Comparison of ENCODE assay signal across 8 mouse cellular contexts in genomic region chr19:44280755-44281154, GRCm38 (mm10). TPM values are rescaled to one million over a fixed set of nuclear protein-coding genes. Genes with fewer than 3 reads are reported as not detected.
A peak's percentile ranks its signal among the peaks of the same experiment; 100 is the strongest.
DNase-seq lines count a peak whose midpoint lies in the region; ATAC-seq and TF ChIP-seq lines count a peak whose summit lies in the region.

No protein-coding gene starts in this region.

- peak overlapping the region; percentile 28; the same call in 1 of the 2 replicates for H3K9ac ChIP-seq in intestine, embryonic 15.5 days
- H3K9ac ChIP-seq in lung, postnatal 0 days (replicated peaks; ENCODE audit: low read depth) = no peak overlapping the region

- WGBS in intestine, embryonic 15.5 days = 11% methylated on average over 6 of the region's 6 CpGs
- WGBS in lung, postnatal 0 days = 1% methylated on average over 6 of the region's 6 CpGs
- WGBS in thymus, adult 2 months = 3% methylated on average over 6 of the region's 6 CpGs

- no peaks in the 10 kb centered on the region for H3K27me3 ChIP-seq in intestine, embryonic 15.5 days (replicated peaks)
- H3K27me3 ChIP-seq in lung, postnatal 0 days (replicated peaks; ENCODE audit: insufficient read depth, low read length) = no peaks in the 10 kb centered on the region
- H3K27me3 ChIP-seq in thymus, adult 2 months (ENCODE audit: control insufficient read depth, insufficient read depth, low read length) = no peaks in the 10 kb centered on the region

- H3K4me2 ChIP-seq in intestine, embryonic 15.5 days (replicated peaks) = peak overlapping the region; percentile 25; the same call in 1 of the 2 replicates
- no peak overlapping the region for H3K4me2 ChIP-seq in lung, postnatal 0 days (replicated peaks; ENCODE audit: low read depth, low read length)

- TF ChIP-seq POLR2A in thymus, adult 2 months (IDR thresholded peaks at IDR 0.05; ENCODE audit: control insufficient read depth, extremely low read depth, insufficient read depth, low read length, poor library complexity) = peak; percentile 43; the same call in 1 of the 2 replicates

- no peak for TF ChIP-seq CTCF in lung, postnatal 0 days (IDR thresholded peaks at IDR 0.05)
- TF ChIP-seq CTCF in thymus, adult 2 months (IDR thresholded peaks at IDR 0.05; ENCODE audit: borderline replicate concordance, control insufficient read depth, extremely low read depth, insufficient read depth, low read length, poor library complexity) = no peak

- DNase-seq in 416B (ENCODE audit: low read depth) = peak; percentile 87
- DNase-seq in Muller cell, postnatal 12 days (ENCODE audit: inconsistent ontology term) = peak; percentile 86
- peak; percentile 70 for DNase-seq in fibroblast of lung, adult 2 months (ENCODE audit: low read depth)
- DNase-seq in lung, postnatal 0 days (ENCODE audit: low spot score) = peak; percentile 93
- peak; percentile 65 for DNase-seq in thymus, adult 2 months
- no peak for DNase-seq in gastrocnemius, adult 8-10 months (ENCODE audit: low spot score in 2 of 2)
- DNase-seq in layer of hippocampus, adult 8-10 months (ENCODE audit: low spot score in 2 of 2) = no peak

- H3K9me3 ChIP-seq in intestine, embryonic 15.5 days = no peaks in the 10 kb centered on the region
- H3K9me3 ChIP-seq in lung, postnatal 0 days (ENCODE audit: low read length) = no peaks in the 10 kb centered on the region

- peaks cover 37% of the 10 kb centered on the region for H3K4me1 ChIP-seq in intestine, embryonic 15.5 days (replicated peaks)
- H3K4me1 ChIP-seq in lung, postnatal 0 days (ENCODE audit: insufficient read depth, low read depth, low read length) = peaks cover 37% of the 10 kb centered on the region
- peaks cover 44% of the 10 kb centered on the region for H3K4me1 ChIP-seq in thymus, adult 2 months (replicated peaks; ENCODE audit: control insufficient read depth, insufficient read depth, low read length)

- no peak overlapping the region for H3K4me3 ChIP-seq in intestine, embryonic 15.5 days (replicated peaks)
- no peak overlapping the region for H3K4me3 ChIP-seq in lung, postnatal 0 days (ENCODE audit: low read depth, low read length)
- peak overlapping the region; percentile 30 for H3K4me3 ChIP-seq in thymus, adult 2 months (ENCODE audit: control insufficient read depth, insufficient read depth, low read length)

- peak; percentile 61; the same call in 1 of the 2 replicates for TF ChIP-seq EP300 in lung, postnatal 0 days (IDR thresholded peaks at IDR 0.05)

- ATAC-seq in intestine, embryonic 15.5 days = no peak
- peak; percentile 7 for ATAC-seq in lung, postnatal 0 days

- H3K27ac ChIP-seq in intestine, embryonic 15.5 days = peak overlapping the region; percentile 88
- peak overlapping the region; percentile 83 for H3K27ac ChIP-seq in lung, postnatal 0 days (ENCODE audit: low read length)
- H3K27ac ChIP-seq in thymus, adult 2 months (ENCODE audit: control insufficient read depth, insufficient read depth, low read length) = peak overlapping the region; percentile 99

- H3K36me3 ChIP-seq in intestine, embryonic 15.5 days = no peaks in the 10 kb centered on the region
- no peaks in the 10 kb centered on the region for H3K36me3 ChIP-seq in lung, postnatal 0 days (ENCODE audit: insufficient read depth, low read length)
- no peaks in the 10 kb centered on the region for H3K36me3 ChIP-seq in thymus, adult 2 months (ENCODE audit: control insufficient read depth, insufficient read depth, low read length)

RNA-seq across cellular contexts. Expression of gene Scd2, which starts 12.7 kb away (rescaled TPM):
- polyA plus RNA-seq in intestine, embryonic 15.5 days (2015; fragmentation: Nextera tagmentation; extraction: Ambion mirVana) = 417 and 432 TPM in 2 replicates
- polyA plus RNA-seq in lung, postnatal 0 days (2015; fragmentation: Nextera tagmentation; extraction: Ambion mirVana) = 99.3 and 118 TPM in 2 replicates
- polyA plus RNA-seq in thymus, adult 2 months (2012; rRNA removed) = 261 and 320 TPM in 2 replicates
- 1 to 10 TPM; 3.7 to 7.8 (median 7.1) TPM for total RNA-seq in gastrocnemius, adult 8-10 months (2022)
- total RNA-seq in layer of hippocampus, adult 8-10 months (2022) = 100 to 1,000 TPM; 662 to 773 (median 703) TPM

RNA-seq across cellular contexts. Expression of gene Scd4, which starts 52.1 kb away (rescaled TPM):
- 0.10 and 0.19 TPM in 2 replicates for polyA plus RNA-seq in intestine, embryonic 15.5 days (2015; fragmentation: Nextera tagmentation; extraction: Ambion mirVana)
- 0.53 and 0.60 TPM in 2 replicates for polyA plus RNA-seq in lung, postnatal 0 days (2015; fragmentation: Nextera tagmentation; extraction: Ambion mirVana)
- 2.2 and 2.7 TPM in 2 replicates for polyA plus RNA-seq in thymus, adult 2 months (2012; rRNA removed)
- under 1 TPM in 1 of 4 experiments, not detected in 3; 0.13 TPM for total RNA-seq in gastrocnemius, adult 8-10 months (2022)
- 1 to 10 TPM; 2.3 to 3.0 (median 2.7) TPM for total RNA-seq in layer of hippocampus, adult 8-10 months (2022)

Comparison
In these comparisons a context has a peak if more than half of its experiments do, and no peak if none do; other contexts are left out.
1. DNase-seq: peak in 416B (single experiment), Muller cell, postnatal 12 days (single experiment), fibroblast of lung, adult 2 months (single experiment), lung, postnatal 0 days (single experiment) and thymus, adult 2 months (single experiment); none in gastrocnemius, adult 8-10 months (0 of 2) and layer of hippocampus, adult 8-10 months (0 of 2).
2. Peak in every context shown above with its lines, with median percentiles within 50 percentile points of each other: H3K27ac ChIP-seq.